Mouse (Mus musculus) monocyte, adult 2 months (primary cell): ENCODE results near the gene Hspa12b.
"Not testable (repeated sequence)": the region's sequence is repeated elsewhere in the genome, so short reads cannot be mapped to it uniquely, and the experiment has no call there.

Experiments used
- DNase-seq, 2 experiments: peaks; one replicate each; pipeline ENCODE4 v3.0.0; 2022; ENCODE audit warnings: low spot score in 2 of 2, low read depth in 1 of 2

Hspa12b gene

DNA sequence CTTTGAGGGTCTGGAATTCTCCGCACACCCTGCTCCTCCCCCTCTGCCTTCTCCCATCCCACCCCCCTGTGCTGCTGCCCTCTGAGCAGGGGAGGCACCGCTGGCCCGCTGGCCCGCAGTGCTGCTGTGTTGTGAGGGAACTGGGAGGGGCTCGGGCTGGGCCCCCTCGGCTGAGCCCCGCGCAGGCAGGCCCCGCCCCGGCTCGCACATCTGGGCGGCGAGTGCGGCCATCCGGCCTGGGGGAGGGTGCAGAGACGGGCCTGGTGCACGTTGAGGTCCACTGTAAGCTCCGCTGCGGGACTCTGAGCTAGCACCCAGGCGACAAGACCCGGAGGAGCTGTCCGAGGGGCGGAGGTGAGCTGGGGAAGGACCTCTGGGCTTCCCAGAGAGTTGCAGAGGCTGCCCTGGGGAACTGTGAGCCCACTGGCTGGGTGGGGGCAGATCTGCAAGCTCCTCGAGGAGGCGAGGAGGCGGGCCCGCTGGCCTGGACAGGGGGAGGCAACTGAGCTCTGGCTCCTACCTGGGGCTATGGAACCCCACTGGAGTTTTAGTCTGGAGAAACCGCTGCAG, at the start of gene Hspa12b:
TSS of gene Hspa12b (plus strand) at position 120 of the 570 bp plus-strand sequence.
- no peak for DNase-seq

DNA sequence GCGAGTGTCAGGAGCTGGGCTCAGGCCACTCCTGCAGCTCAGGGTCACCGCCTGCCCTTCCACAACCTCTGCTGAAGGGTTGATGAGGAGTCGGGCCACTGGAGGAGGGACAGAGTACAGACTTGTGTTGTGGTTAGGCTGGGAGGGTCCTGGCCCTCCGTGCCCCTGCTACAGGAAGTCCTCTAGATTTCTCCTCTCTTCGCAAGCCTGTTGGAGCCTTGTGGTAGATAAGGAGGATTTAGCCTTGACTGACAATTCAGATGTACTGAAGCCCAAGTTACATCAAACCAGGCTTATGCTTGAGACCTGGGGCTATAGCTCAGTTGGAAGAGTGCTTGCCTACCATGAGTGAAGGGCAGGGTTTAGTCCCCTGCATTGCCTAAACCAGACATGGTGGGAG, 46.6 kb upstream of the Hspa12b start:
- DNase-seq: no peak

DNA sequence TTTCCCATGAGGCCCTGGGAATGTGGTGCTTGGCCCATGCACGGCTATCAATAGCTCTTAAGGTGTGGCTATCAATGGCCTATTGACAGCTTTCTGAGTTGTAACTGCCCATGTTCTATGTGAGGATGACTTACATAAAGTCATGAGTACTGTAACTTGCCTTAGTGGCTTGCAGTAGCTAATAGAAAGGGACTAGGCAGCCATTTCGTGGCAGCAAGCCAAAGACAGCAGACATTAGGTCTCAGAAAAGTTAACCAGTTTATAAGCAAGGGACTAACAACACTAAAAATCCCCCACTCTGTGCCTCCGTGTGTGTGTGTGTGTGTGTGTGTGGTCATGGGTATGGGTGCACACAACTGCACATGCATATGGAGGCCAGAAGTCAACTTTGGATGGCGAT, 42.9 kb upstream of the Hspa12b start:
- DNase-seq: no peak

DNA sequence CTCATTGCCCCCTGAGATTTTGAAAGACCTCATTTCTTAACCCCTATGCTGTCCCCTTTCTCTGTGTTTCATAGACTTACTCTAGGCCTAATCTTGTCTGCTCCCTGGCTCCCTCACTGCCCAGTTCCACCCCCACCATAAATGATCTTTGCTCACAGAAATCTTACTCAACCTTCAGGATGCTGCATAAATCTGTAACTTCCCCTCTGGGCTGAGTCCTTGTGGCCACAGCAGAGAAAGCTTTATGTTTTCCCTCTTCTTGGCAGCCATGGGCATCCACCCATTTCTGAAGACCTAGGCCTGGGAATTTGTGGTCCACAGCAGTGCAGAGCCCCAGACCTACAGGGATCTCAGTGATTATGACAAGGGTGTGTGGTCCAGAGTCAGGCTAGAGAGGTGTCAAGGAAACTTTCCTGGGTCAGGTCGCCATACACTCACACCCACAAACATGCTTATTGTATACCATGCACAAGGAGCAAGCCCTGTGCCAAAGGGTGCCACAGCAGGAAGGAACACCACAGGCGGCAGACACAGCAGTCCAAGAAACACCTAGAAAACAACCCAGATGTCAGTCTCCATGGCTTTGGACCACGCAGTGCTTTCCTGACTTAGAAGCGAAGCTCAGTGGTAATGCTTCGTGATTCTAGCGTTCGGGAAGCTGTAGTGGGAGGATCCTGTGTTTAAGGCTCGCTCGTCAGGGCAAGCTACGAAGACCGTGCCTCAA, 40.3 kb upstream of the Hspa12b start, which contains the start of gene Siglec1:
TSS of gene Siglec1 (minus strand) at position 99 of the 724 bp plus-strand sequence.
- DNase-seq: no peak

DNA sequence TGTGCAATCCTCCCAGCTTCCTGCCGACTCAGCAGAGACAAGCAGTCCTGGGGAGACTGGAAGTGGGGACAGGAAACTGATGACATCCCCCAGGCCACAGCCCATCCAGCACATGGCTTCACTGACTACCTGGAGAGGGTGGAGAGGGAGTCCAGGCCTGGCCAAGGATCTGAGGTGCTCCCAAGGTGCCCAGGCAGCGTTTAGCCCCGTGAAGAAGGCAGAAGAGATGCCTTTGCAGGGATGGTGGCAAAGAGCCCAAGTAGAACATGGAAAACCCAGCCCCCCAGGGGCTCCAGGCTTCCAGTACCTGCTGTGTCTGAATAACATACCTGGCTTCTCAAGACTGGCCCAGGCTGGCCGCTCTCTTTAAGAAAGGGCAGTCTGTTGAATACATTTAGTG, 38.5 kb upstream of the Hspa12b start:
- DNase-seq: no peak

DNA sequence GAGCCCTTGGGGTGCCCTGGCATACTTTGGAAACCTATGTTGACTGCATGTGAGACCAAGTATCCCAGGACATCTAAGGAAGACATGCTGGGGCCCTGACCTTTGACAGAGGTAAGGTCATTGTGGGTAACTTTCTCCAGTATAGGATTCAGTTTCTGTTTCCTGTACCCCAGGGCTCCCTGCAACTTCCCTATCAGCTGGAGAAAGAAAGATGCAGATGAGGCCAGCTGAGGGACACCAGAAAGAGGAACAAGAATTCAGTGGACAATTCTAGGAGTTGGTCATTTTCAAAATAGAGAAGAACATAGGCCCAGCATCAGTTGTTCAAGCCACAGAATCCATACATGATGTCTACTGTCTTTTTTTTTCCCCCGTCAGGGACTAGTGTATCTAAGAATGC, 37.4 kb upstream of the Hspa12b start:
- peak; percentile 36 to 47 for DNase-seq

DNA sequence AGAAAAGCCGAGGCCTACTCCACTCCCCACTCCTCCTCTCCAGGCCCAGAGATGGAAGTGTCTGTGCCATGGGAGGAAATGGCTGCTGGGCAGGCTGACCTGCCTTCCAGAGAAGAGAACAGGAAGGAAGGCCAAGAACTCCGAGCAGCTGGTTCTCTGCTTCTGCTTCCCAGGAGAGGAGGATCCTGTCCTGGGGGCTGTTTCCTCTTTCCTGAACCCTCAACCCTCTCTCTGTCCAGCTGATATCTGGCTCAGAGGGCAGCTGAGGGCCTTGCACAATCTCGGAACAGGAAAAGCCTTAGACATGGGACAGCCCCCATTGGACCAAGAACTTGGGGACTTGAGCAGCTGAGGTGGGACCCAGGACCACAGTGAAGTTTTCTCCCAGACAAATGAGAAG, 36.2 kb upstream of the Hspa12b start:
- DNase-seq: peak; percentile 10 to 26

DNA sequence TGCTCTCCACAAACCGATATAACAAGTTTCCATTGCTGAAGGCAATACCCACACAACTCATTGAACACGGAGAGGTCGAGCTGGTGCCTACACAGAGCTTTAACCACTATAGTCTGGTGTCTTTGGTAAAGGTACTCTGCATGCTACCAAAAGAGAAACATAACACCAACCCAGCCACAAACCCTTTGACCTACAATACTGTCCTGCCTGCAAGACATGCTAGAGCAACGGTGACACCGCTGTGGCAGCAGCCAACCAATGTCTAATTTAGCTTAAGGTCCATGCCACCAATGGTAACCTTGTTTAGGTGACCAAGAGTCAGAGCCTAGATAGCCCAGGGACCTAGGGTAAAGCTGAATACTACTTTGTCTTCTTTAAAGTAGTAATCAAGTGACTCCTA, 33.5 kb upstream of the Hspa12b start:
- no peak for DNase-seq

DNA sequence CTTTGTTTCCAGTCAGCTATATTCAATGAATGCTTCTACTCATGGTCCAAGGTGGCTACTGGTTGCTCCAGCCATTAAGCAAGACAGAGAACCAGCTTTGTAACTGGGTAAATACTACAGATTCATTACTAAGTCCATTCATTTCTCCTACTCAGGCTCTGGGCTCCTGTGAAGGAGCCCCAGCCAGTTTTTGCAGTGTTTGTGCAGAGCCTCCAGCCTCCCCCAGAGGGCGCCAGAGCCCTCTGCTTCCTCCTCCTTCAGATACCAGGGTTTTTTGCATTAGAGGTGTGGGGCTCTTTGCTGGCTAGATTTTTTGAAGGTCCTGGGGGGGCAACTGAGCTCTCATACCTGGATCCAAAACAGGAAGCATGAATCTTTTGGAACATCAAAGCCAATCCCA, 32.3 kb upstream of the Hspa12b start:
- peak in 1 of 2 experiments; percentile 46 for DNase-seq

DNA sequence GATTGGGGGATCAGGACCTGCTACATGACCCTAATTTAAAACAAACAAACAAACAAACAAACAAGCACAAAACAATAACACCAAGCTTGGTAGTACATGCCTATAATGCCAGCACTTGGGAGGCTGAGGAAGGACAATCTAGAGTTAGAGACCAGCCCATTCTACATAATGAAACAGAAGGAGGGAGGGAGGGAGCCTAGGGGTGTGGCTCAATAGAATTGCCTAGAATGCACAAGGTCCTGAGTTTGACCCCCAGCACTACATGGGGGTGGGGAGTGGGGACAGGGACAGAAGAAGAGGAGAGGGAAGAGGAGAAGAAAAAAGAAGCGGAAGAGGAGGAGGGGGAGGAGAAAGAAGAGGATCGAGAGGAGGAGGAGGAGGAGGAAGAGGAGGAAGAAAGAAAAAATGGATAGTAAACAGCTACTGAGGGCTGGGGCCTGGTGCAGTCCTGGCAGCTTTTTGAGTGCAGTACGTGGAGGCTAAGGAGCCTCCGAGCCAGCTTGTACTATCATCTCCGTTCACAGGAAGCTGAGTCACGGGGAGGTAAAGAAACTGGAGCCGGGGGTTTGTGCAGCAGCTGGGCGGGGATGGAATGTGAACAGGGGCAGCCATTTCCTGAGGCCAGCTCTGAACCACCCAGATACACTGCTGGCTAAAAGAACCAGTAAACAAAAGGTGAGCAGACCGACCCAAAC, 30.8 kb upstream of the Hspa12b start:
- DNase-seq: no peak

DNA sequence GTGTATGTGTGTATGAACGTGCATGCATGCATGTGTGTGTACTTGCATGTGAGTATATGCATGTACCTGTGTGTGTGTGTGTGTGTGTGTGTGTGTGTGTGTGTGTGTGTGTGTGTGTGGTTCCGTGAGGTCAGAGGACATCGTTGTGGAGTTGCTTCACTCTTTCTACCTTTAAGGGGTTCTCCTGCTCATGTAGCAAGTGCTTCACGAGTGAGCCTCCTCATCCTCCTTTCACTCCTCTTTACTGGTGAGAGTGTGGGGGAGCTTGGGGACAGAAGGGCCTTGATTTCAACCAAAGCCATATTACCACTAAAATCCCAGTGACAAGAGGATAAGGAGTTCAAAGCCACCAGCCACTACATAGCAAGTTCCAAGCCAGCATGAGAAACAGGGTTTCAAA, 30.0 kb upstream of the Hspa12b start:
- no peak for DNase-seq

DNA sequence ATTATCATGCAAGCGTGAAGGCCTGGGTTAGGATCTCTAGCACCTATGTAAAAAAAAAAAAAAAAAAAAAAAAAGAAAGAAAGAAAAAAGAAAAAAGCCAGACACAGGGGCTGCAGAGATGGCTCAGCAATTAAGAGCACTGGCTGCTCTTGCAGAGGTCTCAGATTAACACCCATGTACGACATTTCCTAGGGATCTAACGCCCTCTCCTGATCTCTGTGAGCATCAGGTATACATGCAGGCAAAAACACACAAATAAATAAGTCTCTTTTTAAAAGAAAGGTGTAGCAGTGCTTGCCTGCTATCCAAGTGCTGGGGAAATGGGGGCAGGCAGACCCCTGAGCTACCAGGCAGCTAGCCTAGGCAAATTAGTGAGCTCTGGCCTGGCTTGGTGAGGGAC, 25.6 kb upstream of the Hspa12b start:
- DNase-seq: no peak

DNA sequence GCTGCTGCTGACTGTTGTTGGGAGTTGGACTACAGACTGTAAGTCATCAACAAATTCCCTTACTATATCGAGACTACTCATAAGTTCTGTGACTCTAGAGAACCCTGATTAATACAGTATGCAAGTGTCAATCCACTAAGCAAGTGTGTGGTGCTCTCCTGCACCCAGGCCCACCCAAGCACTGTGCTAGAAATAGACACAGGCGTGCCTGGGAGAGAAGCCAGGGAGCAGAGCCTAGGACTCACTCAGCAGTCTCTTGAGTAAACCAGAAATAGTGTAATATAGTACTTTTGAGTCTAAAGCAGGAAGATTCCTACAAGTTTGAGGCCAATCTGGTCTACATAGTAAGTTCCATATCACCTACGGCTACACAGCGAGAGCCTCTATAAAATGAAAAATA, 23.1 kb upstream of the Hspa12b start:
- no peak for DNase-seq

DNA sequence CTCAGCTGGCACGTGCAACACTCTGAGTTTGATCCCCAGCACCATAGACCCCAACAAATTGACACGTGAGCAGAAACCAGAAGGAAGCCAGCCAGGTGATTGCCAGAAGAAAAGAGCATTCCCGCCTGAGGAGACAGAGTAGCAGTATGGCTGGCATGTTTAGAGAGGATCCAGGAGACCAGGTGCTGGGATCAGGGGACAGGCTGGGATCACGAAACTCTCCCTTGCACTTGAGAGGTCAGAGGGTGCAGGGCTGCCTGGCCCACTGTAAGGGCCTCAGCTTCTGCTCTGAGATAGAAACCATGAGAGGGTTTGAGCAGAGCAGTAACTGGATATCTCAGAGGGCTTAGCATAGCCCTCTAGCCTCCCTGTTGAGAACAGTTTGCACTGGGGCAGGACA, 22.0 kb upstream of the Hspa12b start:
- DNase-seq: not testable (repeated sequence)

DNA sequence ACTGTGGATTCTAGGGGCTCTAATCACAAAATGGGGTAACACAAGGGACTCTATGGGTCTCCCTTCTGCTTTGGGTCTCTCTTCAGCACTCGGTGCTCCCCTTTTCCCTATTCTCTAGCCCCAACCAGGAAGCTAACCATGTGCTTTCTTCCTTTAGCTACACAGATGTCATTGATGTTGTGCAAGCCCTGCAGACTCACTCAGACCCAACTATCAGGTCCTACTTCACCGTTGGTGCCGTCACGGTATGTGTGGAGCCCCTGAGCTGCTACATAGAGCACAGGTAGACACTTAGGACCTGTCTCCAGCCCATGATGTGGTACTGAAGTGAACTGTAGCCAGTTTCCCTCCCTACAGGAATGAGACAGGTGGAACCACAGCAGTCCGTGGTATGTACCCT, 21.1 kb upstream of the Hspa12b start:
- no peak for DNase-seq

DNA sequence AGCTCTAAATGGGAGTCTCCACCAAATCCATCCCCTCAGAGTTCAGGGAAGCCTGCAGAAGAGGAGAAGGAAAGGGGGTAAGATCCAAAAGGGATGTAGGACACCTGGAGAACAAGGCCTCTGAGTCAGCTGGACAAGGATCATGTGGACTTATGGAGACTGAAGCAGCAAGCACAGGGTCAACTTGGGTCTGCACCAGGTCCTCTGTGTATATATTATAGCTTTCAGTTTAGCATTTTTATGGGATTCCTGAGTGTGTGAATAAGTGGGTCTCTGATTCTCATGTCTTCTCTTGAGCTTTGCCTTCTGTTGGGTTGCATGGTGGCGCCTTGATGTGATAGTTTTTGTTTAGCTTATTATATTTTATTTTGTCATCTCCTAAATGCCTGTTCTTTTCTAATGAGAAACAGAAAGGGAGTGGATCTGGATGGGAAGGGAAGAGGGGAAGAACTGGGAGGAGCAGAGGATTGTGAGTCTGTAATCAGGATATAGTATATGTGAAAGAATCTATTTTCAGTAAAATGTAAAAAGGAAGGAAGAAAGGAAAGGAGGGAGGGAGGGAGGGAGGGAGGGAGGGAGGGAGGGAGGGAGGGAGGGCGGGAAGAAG, 8.0 kb upstream of the Hspa12b start:
- no peak for DNase-seq

DNA sequence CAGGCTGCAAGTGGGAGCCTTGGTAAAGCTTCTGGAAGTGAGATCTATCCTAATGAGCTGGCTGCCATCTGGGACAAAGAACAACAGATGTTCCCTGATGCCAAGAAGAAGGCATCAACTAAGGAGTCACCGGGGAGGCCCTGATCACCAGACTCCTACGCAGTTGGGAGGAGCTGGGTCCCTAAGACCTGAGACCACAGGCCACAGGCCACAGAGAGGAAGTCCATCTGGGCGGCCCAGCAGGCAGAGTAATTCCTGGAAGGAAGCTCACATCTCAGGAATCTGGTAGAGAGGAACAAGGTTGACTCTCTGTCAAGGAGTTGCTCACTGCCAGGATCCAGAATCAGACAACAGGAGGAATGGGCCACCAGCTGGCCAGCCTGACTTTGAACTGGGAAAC, 2.9 kb upstream of the Hspa12b start:
- DNase-seq: no peak

DNA sequence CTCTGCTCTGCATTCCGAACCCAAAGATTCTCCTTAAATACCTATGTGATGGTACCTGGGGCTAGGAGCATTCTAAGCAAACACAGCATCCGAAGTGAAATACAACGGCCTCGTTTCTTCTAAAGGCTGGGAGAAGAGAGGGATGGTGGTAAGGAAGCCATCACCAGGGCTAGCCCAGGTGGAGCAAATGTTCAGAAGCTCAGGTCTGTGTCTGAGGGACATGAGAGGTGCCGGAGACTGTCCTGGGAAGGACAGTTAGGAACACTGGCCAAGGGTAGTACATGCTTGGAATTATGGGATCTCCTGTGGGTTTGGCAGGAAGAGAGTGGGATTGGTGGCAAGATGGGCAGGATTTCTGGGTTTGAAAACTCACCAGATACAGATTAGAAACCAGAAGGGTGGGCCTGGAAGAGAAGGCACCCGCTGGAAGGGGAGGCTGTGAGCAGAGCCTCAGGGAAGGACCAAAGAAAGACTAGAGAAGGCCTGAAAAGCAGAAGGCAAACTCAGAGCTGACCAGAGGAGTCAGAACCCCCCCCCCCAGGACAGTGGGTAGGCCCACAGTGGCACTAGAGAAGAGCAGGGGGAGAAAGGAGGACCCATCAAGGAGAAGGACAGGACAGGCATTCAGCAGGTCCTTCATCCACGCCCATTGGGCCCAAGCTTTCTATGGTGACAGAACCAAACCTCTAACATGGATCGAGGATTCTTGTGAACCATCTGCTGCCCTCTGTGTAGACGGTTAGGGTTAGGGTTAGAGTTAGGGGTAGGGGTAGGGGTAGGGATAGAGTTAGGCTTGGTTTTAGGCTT, 1.7 kb upstream of the Hspa12b start:
- no peak for DNase-seq

DNA sequence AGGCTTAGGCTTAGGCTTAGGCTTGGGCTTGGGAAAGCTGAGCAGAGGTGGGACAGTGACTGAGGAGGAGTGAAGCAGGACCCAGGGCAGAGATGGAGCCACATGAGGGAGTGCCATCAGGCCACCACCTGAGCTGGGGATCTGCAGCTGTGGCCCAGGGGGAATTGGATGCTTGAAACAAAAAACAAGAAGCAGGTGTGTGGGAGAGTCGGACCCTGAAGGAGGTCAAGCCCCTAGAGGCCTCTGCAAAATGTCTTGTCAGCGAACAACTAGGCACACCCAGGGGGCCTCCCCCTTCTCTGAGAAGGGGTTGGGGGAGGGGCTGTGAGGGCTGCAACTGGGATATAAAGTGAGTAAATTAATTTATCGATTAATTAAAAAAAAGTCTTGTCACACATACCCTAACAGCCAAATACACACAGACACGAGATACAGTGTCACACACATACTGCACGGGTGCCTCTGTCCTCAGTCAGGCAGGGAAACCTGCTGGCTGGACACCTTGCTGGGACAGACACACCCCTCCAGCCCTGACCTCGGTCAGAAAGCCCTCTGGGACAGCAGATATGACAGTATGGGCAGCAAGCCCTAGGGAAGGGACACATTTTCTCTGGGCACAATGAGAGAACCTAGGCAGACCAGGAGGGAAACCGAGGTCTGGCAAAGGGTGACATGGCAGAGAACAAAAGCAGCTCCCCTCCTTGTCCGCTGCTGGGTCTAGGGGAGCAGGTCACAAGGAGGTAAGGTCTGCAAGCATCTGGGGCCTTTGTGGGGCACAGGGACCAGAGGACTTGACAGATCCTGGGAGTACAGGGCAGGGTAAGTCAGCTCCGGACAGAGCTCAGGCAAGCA, 890 bp upstream of the Hspa12b start:
- no peak for DNase-seq

DNA sequence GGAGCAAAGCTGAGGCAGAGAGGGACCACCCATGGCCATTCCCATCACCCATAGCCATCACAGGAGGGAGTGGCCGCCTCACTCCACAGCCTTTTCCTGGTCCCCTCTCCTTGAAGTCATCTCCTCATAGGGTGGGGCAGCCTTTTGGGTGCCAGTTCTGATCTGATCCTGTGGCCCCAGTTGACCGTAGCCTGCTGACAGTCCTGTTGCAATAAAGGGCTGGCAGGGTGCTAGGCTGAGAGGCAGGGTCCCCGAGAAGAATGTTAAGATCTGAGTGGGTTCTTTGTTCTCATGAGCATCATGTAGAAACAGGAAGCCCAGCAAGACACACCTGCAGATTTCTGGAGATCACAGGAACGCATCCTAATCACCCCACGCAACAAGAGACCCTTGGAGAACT, 1.1 kb downstream of the Hspa12b start:
- no peak for DNase-seq
